Mouse (Mus musculus) 416B (cell line): ENCODE measurements around the gene Ugt2b37.
"Not testable (repeated sequence)": the region's sequence is repeated elsewhere in the genome, so short reads cannot be mapped to it uniquely, and the experiment has no call there.

Source experiments
- DNase-seq: peaks from one replicate; pipeline ENCODE4 v3.0.0; 2011; ENCODE audit warnings: low read depth

Gene Ugt2b37

GRCm38 (mm10) chr5:87254676-87255075 lies at the start of gene Ugt2b37:
Gene Ugt2b37, minus strand, starts transcription at chr5:87254804.
- not testable (repeated sequence) for DNase-seq

DNA sequence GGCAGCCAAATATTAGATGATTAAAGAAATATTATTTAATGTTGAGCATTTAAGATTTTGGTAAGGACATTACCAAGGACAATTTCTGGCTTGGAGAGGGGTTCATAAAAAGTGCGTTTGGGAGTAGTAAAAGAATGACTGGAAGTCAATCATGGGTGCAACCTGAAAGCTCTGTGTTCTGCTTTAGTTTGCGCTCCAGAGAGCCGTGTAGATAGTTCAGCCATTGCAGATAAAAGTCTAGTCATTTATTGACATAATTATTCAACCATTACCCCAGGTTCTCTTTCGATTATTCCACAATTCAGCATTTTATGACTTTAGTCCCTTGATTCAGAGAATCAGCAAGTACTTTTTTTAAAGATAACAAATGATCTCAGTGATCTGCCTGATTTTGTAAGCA lies 31.6 kb upstream of the Ugt2b37 start:
- DNase-seq, result not testable (repeated sequence)

DNA sequence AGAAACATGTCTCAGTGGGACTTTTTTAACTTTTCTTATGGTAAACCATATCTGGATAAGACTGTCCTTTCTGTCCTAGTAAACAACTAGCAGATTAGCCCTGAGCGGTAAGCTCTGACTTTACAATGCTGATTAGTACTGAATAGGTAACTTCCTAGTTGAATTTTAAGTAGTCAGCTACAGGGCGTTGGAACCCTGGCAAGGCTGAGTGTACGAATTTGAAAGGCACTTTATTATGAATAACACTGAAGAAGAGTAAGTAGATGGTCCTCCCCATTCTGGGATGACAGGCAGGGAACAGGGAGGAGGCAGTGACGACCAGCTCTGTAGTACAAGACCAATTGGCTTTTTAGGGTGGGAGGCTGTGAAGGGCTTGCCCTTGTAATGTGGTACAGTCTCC lies 21.4 kb upstream of the Ugt2b37 start:
- DNase-seq, result not testable (repeated sequence)

DNA sequence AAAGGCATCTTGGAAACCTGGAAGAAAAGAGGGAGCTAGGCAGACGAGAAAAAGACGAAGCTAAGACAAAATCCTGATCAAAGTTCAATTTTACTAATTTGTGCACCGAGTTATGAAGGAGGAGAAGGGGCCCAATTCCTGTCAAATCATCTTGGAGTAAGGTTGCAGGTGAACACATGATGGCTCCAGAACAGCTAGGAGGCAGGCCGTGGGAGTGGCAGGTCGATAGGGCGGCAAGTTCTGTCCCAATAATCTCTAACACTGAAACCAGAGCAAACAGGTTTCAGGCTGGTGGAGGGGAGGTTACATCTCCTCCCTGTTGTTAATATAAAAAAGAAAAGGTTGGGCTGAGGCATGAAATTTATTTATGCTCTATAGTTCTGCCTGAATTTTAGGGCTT lies 21.0 kb upstream of the Ugt2b37 start:
- DNase-seq, result no peak

- no peak for DNase-seq
These were observed 1.2 kb upstream of the Ugt2b37 start for GRCm38 (mm10) chr5:87255831-87256230.

DNA sequence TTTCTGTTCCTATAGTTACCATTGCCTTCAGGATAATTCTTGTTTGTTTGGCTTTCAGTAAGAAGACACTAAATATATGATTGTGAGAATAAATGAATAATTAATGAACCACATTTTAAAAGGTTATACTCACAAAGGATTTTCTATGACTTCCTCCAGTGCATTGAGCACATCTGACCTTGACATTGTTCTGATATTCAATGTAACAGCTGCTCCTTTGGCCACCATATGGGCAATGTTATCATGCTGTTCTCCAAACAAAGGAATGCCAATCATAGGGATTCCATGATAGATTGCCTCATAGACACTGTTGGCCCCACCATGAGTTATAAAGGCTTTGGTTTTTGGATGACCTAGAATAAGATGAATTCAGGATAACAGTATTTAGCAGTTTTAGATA lies 12.5 kb downstream of the Ugt2b37 start:
- DNase-seq, result not testable (repeated sequence)

DNA sequence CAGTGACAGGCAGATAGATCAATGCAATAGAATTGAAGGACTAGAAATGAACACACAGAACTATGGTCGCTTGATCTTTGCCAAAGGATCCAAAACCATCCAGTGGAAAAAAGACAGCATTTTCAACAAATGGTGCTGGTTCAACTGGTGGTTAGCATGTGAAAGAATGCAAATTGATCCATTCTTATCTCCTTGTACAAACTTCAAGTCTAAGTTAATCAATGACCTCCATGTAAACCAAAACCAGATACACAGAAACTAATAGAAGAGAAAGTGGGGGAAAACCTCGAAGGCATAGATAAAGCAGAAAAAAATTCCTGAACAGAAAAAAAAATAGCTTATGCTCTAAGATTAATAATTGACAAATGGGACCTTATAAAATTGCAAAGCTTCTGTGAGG lies 58.2 kb downstream of the Ugt2b37 start:
- DNase-seq, result not testable (repeated sequence)
